Mouse (Mus musculus): ENCODE data around the gene Adgra3. TPM values are rescaled to one million over a fixed set of nuclear protein-coding genes. Genes with fewer than 3 reads are reported as not detected.

Adgra3 gene
- total RNA-seq (2014; rRNA removed; ENCODE audit: low replicate concordance) (32.7 and 38.3 TPM in 2 replicates), polyA plus RNA-seq (2015; fragmentation: Nextera tagmentation; extraction: Ambion mirVana) (6.7 and 7.1 TPM in 2 replicates)

DNA sequence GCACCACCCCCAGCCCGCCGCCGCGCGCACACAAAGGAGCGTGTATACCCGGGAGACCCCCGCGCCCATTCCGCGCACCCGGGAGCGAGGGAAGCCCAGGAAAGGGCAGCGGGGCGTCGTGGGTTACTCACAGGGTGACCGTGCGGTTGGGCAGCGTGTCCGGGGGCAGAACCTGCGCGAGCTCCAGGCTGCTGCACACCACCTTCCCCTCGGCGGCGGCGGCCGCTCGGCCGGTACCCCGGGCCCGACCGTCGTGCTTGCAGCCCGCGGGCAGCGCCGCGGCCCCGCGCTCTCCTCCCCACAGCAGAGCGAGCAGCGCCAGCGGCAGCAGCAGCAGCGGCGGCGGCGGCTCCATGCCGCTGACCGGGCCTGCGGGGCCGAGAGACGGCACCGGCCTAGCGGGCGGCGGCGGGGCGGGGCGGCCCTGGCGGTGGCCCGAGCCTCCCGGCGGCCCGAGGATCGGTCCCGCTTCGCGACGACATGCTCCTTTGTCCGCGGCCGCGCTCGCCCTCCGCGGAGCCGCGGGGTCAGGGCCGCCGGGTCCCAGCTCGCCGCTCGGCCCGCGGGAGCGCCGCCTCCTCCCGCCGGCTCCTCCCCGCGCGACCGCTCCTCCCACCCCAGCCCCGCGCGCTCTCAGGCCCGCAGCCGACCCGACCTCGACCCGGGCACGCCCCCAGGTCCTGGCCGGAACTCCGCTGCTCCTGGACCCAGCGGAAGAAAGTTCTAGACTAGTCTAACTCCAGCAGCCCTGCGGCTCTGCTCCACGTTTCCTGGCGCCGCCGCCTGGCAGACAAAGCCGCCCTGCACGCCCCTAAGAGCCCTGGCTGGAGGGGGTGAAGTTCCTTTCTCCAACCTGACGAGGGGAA lies at the start of gene Adgra3:
Gene Adgra3, minus strand, starts transcription at position 586 of the 866 bp plus-strand sequence.
- H3K9me3 ChIP-seq (replicated peaks; ENCODE audit: control insufficient read depth, low read length): no peaks in the 10 kb centered on the region
- peak within 1 kb of the TSS; percentile 92 for H3K4me3 ChIP-seq (ENCODE audit: low read depth, low read length)
- H3K9ac ChIP-seq (replicated peaks; ENCODE audit: low read depth, low read length): peak within 1 kb of the TSS; percentile 94
- ATAC-seq (ENCODE audit: insufficient read depth, low read depth): peak; percentile 92
- H3K4me1 ChIP-seq (ENCODE audit: control insufficient read depth, insufficient read depth): peaks cover 15% of the 10 kb centered on the region
- peak; percentile 80 for DNase-seq (ENCODE audit: low spot score)
- H3K27ac ChIP-seq (ENCODE audit: low read depth): peak within 1 kb of the TSS; percentile 87
- peak within 1 kb of the TSS; percentile 95 for H3K4me2 ChIP-seq (ENCODE audit: low read depth, low read length)
- TF ChIP-seq CTCF (IDR thresholded peaks at IDR 0.05; ENCODE audit: low read depth): no peak
- TF ChIP-seq EP300 (IDR thresholded peaks at IDR 0.05; ENCODE audit: low read depth): no peak
- WGBS: 0% methylated on average over 65 of the region's 113 CpGs
- no peaks in the 10 kb centered on the region for H3K36me3 ChIP-seq (replicated peaks; ENCODE audit: control insufficient read depth, insufficient read depth, low read length)
- no peaks in the 10 kb centered on the region for H3K27me3 ChIP-seq (ENCODE audit: control insufficient read depth, insufficient read depth, low read length)

DNA sequence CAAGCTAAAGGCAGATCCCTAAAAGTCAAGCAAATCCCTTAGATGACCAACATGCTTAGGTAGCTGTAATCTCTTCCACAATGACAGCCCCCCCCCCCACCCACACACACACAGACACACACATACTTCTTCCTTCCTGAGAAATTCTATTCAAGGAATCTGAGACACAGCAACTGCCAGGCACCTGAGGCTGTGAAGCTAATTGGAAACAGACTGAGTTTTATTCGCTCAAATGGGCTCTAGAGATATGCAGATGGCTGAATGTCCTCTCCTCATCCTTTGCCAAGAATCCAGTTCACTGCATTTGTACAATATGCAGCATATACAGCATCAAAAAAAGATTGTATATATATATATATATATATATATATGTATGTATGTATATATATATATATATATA lies 24.6 kb upstream of the Adgra3 start:
- DNase-seq (ENCODE audit: low spot score): no peak
- no peak overlapping the region for H3K4me2 ChIP-seq (ENCODE audit: low read depth, low read length)
- TF ChIP-seq CTCF (IDR thresholded peaks at IDR 0.05; ENCODE audit: low read depth) (no peak), EP300 (IDR thresholded peaks at IDR 0.05; ENCODE audit: low read depth) (no peak)
- no peaks in the 10 kb centered on the region for H3K36me3 ChIP-seq (replicated peaks; ENCODE audit: control insufficient read depth, insufficient read depth, low read length)
- no peak overlapping the region for H3K4me3 ChIP-seq (ENCODE audit: low read depth, low read length)
- H3K9me3 ChIP-seq (replicated peaks; ENCODE audit: control insufficient read depth, low read length): no peaks in the 10 kb centered on the region
- ATAC-seq (ENCODE audit: insufficient read depth, low read depth): no peak
- no peaks in the 10 kb centered on the region for H3K27me3 ChIP-seq (ENCODE audit: control insufficient read depth, insufficient read depth, low read length)
- 60% methylated on average over 1 of the region's 1 CpGs for WGBS
- H3K27ac ChIP-seq (ENCODE audit: low read depth): no peak overlapping the region
- no peak overlapping the region for H3K9ac ChIP-seq (replicated peaks; ENCODE audit: low read depth, low read length)
- H3K4me1 ChIP-seq (ENCODE audit: control insufficient read depth, insufficient read depth): no peaks in the 10 kb centered on the region

DNA sequence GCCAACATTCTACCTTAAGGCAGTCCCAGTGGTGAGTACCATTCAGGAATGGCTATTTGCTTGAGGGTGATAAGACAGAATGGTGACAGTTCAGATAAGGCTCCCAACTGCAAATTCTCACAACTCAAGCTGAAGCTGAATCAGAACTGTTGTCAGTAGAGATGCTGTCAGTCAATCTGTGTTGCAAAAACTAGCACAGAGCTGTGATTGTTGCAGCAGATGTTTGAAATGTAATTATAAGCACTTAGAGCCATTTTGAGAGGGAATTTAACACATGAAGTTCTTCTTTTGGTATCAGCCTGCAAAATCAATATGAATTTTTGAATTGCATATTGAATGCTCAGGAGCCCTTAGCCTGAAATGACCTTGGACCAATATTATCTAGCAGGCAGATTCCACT lies 15.4 kb upstream of the Adgra3 start:
- no peaks in the 10 kb centered on the region for H3K36me3 ChIP-seq (replicated peaks; ENCODE audit: control insufficient read depth, insufficient read depth, low read length)
- no peaks in the 10 kb centered on the region for H3K9me3 ChIP-seq (replicated peaks; ENCODE audit: control insufficient read depth, low read length)
- no peak overlapping the region for H3K27ac ChIP-seq (ENCODE audit: low read depth)
- H3K27me3 ChIP-seq (ENCODE audit: control insufficient read depth, insufficient read depth, low read length): no peaks in the 10 kb centered on the region
- DNase-seq (ENCODE audit: low spot score) (no peak), ATAC-seq (ENCODE audit: insufficient read depth, low read depth) (no peak)
- no peak overlapping the region for H3K4me2 ChIP-seq (ENCODE audit: low read depth, low read length)
- H3K4me3 ChIP-seq (ENCODE audit: low read depth, low read length): no peak overlapping the region
- no peaks in the 10 kb centered on the region for H3K4me1 ChIP-seq (ENCODE audit: control insufficient read depth, insufficient read depth)
- TF ChIP-seq EP300 (IDR thresholded peaks at IDR 0.05; ENCODE audit: low read depth): no peak
- no peak for TF ChIP-seq CTCF (IDR thresholded peaks at IDR 0.05; ENCODE audit: low read depth)
- no peak overlapping the region for H3K9ac ChIP-seq (replicated peaks; ENCODE audit: low read depth, low read length)

DNA sequence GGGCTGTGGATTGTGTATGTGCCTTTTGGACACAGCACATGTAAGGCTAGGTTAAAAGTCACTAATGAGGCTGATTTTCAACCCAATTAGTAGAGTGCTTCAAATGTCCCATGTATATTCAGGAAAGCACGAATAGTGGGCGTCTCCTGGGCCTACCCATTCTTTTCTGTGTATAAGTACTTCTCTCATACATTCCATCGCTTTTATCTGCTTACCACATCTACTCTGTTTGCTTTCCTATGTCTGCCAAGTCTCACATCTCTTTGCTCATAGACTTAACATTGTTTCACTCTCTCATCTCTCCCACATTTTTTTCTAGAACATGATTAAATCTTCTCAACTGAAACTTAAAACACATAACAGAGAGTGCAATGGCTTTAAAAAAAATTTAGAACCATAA lies 5.4 kb upstream of the Adgra3 start:
- no peak overlapping the region for H3K4me3 ChIP-seq (ENCODE audit: low read depth, low read length)
- DNase-seq (ENCODE audit: low spot score) (no peak), ATAC-seq (ENCODE audit: insufficient read depth, low read depth) (no peak)
- H3K27me3 ChIP-seq (ENCODE audit: control insufficient read depth, insufficient read depth, low read length): no peaks in the 10 kb centered on the region
- H3K27ac ChIP-seq (ENCODE audit: low read depth): no peak overlapping the region
- WGBS: 86% methylated on average over 3 of the region's 3 CpGs
- H3K4me1 ChIP-seq (ENCODE audit: control insufficient read depth, insufficient read depth): no peaks in the 10 kb centered on the region
- no peaks in the 10 kb centered on the region for H3K36me3 ChIP-seq (replicated peaks; ENCODE audit: control insufficient read depth, insufficient read depth, low read length)
- H3K9ac ChIP-seq (replicated peaks; ENCODE audit: low read depth, low read length): no peak overlapping the region
- no peaks in the 10 kb centered on the region for H3K9me3 ChIP-seq (replicated peaks; ENCODE audit: control insufficient read depth, low read length)
- H3K4me2 ChIP-seq (ENCODE audit: low read depth, low read length): no peak overlapping the region
- TF ChIP-seq CTCF (IDR thresholded peaks at IDR 0.05; ENCODE audit: low read depth) (no peak), EP300 (IDR thresholded peaks at IDR 0.05; ENCODE audit: low read depth) (no peak)

DNA sequence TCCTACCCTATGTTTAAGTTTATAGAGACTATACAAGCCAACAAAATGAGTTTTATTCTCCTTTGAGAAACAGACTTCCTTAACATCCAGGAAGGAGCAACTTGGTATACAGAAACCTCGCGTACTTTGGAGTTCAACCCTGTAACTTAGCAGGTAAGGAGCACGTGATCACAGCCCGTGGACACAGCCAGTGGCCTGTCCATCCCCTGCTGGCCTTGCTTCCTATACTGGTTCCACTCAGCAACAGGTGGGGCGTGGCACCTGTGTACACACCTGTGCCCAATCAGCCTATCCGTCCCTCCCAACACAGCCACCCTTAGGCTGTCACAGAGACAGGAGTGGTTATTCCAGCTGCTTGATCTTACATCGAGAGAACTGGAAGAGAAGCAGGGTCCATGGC lies 780 bp upstream of the Adgra3 start:
- WGBS: 87% methylated on average over 7 of the region's 7 CpGs
- no peak for DNase-seq (ENCODE audit: low spot score)
- H3K4me3 ChIP-seq (ENCODE audit: low read depth, low read length): peak overlapping the region; percentile 92; the same call in 1 of the 2 replicates
- no peaks in the 10 kb centered on the region for H3K9me3 ChIP-seq (replicated peaks; ENCODE audit: control insufficient read depth, low read length)
- H3K4me2 ChIP-seq (ENCODE audit: low read depth, low read length): peak overlapping the region; percentile 95; the same call in 1 of the 2 replicates
- peak overlapping the region; percentile 94; the same call in 1 of the 2 replicates for H3K9ac ChIP-seq (replicated peaks; ENCODE audit: low read depth, low read length)
- no peak for ATAC-seq (ENCODE audit: insufficient read depth, low read depth)
- H3K4me1 ChIP-seq (ENCODE audit: control insufficient read depth, insufficient read depth): peaks cover 12% of the 10 kb centered on the region
- no peak overlapping the region for H3K27ac ChIP-seq (ENCODE audit: low read depth)
- TF ChIP-seq EP300 (IDR thresholded peaks at IDR 0.05; ENCODE audit: low read depth) (no peak), CTCF (IDR thresholded peaks at IDR 0.05; ENCODE audit: low read depth) (no peak)
- no peaks in the 10 kb centered on the region for H3K27me3 ChIP-seq (ENCODE audit: control insufficient read depth, insufficient read depth, low read length)
- no peaks in the 10 kb centered on the region for H3K36me3 ChIP-seq (replicated peaks; ENCODE audit: control insufficient read depth, insufficient read depth, low read length)

Measured in heart, postnatal 0 days (tissue).